Mouse (Mus musculus) ES-E14 (cell line): ENCODE measurements around the gene 2610507B11Rik.

ENCODE experiments used
- CHD2 ChIP-seq: IDR thresholded peaks from 2 replicates; pipeline ENCODE4 v1.6.1; 2014; ENCODE audit warnings: mild to moderate bottlenecking, low read depth, low read length, inconsistent platforms
- MAFK ChIP-seq: IDR thresholded peaks from 2 replicates; pipeline ENCODE4 v1.6.1; 2014; ENCODE audit warnings: mild to moderate bottlenecking, low read depth, low read length, inconsistent platforms; ENCODE audit not compliant: insufficient read depth
- ZC3H11A ChIP-seq: IDR thresholded peaks from 2 replicates; pipeline ENCODE4 v1.6.1; 2012; ENCODE audit warnings: low read depth, mild to moderate bottlenecking, inconsistent platforms, low read length, borderline replicate concordance

DNA sequence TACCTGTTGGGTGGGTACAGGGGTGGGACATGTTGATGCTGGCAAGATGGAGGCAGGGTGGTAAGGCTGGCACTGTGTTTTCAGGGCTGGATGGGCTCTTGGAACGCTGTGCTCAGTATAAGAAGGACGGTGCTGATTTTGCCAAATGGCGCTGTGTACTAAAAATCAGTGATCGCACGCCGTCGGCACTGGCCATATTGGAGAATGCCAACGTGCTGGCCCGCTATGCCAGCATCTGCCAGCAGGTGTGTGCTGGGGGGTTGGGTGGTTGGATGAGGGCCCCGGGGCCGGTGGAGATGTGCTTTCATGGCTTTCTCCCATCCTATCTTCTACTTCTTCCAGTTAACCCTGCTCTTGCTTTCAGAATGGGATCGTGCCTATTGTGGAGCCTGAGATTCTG lies 63.4 kb downstream of the 2610507B11Rik start:
- TF ChIP-seq MAFK (no peak), CHD2 (no peak), ZC3H11A (no peak)
